Mouse (Mus musculus) adrenal gland, adult 18-20 months (tissue): ENCODE measurements around the gene Hist1h1d. TPM values are rescaled to one million over a fixed set of nuclear protein-coding genes. Genes with fewer than 3 reads are reported as not detected.
"Not testable (repeated sequence)": the region's sequence is repeated elsewhere in the genome, so short reads cannot be mapped to it uniquely, and the experiment has no call there.

ENCODE experiments used
- DNase-seq, 2 experiments: peaks; one replicate each; pipeline ENCODE4 v3.0.0; 2021 to 2022; ENCODE audit warnings: low spot score in 2 of 2
- total RNA-seq, 2 experiments: library from RNA; stranded (reverse); gene quantifications; 1 replicate in 1 of 2; 2 replicates in 1 of 2; pipeline ENCODE4 v1.2.3; 2021

The Hist1h1d gene
- total RNA-seq, 2 experiments from 2014 or later, result 1.5 to 1.6 TPM

DNA sequence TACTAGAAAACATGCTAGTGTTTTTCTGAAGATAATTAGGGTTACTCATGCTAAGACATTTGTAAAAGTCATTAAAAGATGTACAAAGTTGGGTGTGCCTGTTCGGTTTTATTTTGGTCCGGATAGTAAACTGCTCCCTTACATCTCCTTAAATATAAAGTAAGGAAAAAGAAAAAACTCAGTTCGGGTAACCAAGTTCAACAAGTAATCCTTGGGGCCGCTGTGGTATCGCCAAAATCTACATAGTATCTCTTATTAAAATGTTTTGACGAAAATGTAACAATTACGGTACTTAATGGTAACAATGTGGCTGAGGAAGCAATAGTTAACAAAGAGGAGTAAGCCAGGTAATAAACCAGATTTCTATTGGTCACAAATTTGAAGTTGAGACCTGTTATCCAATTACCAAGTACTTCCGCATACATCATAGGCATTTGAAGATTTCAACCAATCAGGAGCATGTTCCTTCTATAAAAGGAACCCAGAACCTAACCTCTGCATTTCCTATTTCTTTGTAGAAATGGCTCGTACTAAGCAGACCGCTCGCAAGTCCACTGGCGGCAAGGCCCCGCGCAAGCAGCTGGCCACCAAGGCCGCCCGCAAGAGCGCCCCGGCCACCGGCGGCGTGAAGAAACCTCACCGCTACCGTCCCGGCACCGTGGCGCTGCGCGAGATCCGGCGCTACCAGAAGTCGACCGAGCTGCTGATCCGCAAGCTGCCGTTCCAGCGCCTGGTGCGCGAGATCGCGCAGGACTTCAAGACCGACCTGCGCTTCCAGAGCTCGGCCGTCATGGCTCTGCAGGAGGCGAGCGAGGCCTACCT is 8.9 kb upstream of the Hist1h1d start, which contains the start of gene Hist1h3f:
Gene Hist1h3f, plus strand, starts transcription at position 88 of the 822 bp plus-strand sequence.
- peak; percentile 46 to 59 for DNase-seq

DNA sequence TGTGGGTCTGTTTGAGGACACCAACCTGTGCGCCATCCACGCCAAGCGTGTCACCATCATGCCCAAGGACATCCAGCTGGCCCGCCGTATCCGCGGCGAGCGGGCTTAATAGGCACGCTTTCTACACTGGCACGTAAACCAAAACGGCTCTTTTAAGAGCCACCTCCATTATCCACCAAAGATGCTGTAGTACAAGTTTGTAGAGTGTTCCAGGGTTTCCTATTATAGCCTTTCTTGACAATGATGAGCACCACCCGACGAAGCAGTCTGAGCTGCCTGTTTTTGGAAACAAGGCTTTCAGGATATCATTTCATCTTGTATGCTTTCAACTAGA is 8.3 kb upstream of the Hist1h1d start:
- DNase-seq, result not testable (repeated sequence)

DNA sequence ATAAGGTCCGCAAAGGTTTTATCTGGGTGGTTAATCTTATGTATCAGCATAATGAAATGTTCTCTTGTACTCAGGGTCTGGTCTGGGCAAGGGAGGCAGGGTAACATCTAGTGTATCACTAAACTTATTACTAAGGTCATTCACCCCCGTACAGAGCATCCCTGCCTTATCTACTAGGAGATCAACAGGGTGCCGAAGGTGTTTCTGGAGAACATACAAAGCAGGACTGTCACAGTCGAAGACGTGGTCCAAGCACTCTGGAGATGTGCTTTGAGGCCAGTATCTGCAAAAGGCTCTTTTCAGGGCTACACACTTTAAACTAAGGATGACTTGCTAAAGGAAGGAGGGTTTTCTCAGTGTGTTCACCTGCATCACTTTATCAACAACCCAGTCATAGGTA is 6.4 kb upstream of the Hist1h1d start:
- no peak for DNase-seq

DNA sequence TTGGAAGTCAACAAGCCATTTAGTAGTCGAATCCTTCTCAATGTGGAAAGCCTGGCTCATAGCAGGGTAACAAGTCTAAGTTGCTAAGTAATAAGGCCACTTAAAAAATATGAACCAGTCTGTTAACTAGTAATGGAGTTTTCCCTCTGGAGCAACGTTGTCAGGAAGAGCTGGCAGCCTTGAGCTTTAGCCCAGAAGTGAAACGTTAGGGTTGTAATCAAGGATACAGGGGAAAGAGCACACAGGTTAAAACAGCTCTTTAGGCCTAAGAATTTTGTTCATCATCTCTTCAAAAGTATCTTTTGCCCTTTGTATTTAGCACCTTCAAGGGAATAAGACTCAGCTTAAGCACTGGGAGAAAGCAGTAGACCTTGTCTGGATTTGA is 2.3 kb upstream of the Hist1h1d start:
- no peak for DNase-seq

DNA sequence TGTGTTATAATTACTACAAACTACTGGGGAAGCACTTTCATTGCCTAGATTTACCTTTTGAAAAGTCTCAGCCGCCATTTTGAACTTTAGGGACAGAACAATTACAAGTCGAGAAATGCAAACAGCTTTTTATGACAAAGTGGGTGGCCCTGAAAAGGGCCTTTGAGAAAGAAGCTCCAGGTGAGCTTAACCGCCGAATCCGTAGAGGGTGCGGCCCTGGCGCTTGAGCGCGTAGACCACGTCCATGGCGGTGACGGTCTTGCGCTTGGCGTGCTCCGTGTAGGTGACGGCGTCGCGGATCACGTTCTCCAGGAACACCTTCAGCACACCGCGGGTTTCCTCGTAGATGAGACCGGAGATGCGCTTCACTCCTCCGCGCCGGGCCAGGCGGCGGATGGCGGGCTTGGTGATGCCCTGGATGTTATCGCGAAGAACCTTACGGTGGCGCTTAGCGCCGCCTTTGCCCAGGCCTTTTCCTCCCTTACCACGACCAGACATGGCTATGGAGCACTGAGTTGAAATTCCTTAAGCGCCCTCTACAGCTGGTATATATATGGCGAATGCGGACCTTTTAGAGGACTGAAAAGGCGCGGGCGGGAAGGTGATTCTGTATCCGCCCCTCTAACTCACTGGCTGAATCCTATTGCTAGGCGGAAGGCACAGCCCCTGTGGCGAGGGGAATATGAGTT is 1.8 kb upstream of the Hist1h1d start, which contains the start of gene Hist1h4f:
Gene Hist1h4f, minus strand, starts transcription at position 503 of the 689 bp plus-strand sequence.
- DNase-seq, result peak; percentile 58 to 61

DNA sequence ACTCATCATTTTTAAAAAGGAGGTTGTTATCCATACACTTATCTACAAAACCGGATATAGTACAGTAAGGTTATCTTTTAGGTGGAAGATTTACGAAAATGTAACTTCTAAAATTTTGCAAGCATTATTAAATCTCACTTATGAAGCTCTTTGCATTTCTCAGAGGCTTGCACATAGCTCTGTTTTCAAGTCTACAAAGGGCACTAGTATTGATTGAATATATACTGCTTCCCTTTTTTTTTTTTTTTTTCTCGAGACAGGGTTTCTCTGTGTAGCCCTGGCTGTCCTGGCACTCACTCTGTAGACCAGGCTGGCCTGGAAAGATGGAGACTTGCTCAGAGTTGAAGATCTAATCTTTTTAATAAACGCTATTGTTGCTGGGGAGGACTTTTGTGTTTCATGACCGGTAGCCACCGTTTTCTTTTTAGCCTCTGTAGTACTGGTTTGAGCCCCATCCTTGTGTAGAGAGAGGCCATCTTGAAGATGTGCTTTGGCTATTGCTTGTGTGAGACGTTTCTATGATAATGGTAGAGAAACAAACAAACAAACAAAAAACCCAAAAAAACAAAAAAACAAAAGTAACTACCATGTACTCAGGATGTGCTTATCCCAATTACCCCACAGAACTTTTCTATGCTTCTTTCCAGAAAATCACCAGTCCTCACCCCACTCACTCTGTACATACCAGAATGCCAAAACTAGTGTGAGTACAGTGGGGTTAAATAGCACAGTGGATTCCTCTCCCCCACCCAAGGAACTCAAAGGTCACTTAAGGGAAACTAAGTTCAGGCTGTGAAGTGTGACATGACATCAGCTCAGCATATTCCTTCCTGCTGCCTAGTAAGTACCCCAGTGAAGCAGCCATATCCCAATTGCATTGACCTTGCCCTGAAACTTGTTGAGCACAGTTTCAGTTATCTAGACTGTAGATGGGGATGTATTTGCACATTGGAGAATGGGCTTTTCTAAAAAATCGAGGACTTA is 839 bp upstream of the Hist1h1d start:
- DNase-seq, result no peak

DNA sequence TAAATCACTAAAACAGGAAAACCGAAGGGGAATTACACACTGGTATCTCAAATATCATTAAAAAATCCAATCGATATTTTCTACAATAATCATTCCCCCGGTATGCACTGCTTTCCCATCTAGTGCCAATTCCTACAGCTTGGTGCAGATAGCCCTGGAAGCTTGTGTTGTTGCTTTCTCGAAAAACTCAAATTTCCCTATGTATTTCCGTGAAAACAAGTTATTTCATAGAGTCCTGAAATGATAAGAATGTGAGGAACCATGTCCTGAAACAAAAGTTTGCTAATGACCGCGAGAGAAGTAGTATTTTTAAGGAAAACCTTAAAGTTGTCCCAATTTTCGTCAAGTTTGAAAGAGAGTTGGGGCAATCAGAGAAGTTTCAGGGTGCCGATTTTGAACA is 1.3 kb downstream of the Hist1h1d start:
- DNase-seq, result no peak

DNA sequence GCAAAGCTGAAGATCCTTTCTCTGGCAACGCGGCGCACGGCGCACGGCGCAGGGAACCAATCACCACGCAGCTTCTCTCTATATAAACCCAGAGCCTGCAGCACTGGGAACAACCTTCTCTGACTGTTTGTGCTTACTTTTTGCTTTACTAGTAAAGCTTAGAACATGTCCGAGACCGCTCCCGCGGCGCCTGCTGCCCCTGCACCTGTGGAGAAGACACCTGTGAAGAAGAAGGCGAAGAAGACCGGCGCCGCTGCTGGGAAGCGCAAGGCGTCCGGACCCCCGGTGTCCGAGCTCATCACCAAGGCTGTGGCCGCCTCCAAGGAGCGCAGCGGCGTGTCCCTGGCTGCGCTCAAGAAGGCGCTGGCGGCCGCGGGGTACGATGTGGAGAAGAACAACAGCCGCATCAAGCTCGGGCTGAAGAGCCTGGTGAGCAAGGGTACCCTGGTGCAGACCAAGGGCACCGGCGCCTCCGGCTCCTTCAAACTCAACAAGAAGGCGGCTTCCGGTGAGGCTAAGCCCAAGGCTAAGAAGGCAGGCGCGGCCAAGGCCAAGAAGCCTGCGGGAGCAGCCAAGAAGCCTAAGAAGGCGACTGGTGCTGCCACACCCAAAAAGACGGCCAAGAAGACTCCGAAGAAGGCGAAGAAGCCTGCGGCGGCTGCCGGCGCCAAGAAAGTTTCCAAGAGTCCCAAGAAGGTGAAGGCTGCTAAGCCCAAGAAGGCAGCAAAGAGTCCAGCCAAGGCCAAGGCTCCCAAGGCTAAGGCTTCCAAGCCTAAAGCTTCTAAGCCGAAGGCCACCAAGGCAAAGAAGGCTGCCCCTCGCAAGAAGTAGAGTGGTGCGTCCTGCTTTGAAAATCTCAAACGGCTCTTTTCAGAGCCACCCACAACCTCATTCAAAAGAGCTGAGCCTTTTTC is 2.1 kb downstream of the Hist1h1d start:
- peak in 1 of 2 experiments; percentile 42 for DNase-seq

DNA sequence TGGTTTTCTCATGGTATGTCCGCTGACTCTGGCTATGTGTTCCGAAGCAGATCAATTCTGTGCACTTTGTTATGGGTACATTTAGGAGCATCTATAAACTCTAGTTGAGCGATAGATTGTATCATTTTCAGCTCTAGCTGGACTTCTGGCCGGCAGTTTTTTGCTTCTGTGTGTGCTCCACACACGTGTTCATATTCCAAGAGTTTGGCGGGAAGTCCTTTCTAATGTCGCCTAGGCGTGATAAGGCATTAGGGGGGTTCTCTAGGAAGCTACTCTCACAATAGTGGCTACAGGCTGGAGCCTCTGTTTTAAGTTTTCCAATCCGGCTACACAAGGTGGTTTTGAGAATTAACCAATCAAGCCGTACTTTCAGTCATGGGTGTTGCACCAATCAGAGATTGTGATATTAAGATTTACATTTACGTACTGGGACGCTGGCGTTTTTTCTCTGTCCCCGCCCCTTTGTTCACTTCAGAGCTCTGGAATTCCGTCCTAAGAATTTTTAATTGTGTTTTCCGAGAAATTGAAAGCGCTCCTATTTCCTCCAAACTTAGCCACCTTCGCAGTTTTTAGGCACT is 2.9 kb downstream of the Hist1h1d start:
- peak; percentile 33 to 52 for DNase-seq

DNA sequence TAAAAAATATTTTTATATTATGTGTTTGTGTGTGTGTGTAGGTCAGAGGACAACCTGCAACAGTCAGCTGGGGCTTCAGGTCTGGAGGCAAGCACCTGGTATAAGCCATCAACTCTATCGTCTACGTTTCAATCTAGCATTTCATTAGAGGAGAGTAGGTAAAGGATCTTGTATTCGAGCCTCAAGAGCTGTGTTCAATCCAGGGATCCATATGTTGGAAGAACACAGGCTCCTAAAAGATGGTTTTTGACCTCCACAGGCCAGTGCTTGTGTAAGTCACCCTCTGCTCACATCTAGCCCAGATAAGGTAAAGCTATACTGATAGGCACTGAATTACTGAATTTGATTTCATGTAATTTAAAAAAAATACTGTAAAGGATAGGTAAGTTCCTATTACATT is 3.8 kb downstream of the Hist1h1d start:
- no peak for DNase-seq

DNA sequence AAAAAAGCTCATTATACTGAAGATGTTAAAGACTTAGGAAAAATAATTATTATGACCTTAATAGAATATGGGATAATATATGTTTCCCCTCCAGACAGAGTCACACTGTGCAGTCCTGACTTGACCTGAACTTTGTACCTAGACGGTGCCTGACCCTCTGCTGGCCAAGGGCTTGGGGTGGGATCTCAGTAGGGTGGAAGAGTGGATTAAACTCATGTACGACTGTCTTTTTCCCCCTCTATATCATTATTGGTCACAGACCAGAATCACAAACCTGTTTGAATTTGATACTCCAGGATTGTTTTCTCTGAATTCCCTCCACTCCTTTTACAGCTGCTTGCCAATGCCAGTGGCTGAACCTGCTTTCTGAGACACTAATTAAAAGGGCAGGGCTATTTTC is 7.6 kb downstream of the Hist1h1d start:
- not testable (repeated sequence) for DNase-seq

DNA sequence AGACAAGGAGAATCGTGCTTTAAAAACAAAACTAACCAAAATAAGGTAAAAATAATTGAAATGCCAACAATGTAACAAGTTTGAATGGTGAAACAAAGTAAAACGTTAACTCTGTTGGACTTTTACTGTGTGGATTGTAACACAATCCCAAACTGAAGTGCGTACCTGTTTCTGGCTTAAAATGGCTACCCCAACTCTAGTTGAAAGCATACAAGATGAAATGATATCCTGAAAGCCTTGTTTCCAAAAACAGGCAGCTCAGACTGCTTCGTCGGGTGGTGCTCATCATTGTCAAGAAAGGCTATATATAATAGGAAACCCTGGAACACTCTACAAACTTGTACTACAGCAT is 8.4 kb downstream of the Hist1h1d start:
- DNase-seq, result not testable (repeated sequence)

DNA sequence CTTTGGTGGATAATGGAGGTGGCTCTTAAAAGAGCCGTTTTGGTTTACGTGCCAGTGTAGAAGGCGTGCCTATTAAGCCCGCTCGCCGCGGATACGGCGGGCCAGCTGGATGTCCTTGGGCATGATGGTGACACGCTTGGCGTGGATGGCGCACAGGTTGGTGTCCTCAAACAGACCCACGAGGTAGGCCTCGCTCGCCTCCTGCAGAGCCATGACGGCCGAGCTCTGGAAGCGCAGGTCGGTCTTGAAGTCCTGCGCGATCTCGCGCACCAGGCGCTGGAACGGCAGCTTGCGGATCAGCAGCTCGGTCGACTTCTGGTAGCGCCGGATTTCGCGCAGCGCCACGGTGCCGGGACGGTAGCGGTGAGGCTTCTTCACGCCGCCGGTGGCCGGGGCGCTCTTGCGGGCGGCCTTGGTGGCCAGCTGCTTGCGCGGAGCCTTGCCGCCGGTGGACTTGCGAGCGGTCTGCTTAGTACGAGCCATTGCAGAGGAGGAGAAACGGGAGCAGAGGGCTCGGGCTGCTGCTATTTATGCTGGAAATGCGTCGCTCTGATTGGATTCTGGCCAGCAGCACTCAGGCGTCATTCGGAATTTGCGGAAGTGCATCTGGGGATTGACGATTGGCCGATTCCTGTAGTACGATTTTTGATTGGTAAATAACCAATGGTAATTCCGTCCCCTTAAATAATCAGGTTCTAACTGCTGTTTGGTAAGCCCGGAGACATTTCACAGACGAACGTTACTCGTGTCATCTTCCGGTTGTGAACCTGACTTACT is 9.0 kb downstream of the Hist1h1d start, which contains the start of gene Hist1h3e:
Gene Hist1h3e, minus strand, starts transcription at position 487 of the 777 bp plus-strand sequence.
- DNase-seq, result peak; percentile 81 to 86

DNA sequence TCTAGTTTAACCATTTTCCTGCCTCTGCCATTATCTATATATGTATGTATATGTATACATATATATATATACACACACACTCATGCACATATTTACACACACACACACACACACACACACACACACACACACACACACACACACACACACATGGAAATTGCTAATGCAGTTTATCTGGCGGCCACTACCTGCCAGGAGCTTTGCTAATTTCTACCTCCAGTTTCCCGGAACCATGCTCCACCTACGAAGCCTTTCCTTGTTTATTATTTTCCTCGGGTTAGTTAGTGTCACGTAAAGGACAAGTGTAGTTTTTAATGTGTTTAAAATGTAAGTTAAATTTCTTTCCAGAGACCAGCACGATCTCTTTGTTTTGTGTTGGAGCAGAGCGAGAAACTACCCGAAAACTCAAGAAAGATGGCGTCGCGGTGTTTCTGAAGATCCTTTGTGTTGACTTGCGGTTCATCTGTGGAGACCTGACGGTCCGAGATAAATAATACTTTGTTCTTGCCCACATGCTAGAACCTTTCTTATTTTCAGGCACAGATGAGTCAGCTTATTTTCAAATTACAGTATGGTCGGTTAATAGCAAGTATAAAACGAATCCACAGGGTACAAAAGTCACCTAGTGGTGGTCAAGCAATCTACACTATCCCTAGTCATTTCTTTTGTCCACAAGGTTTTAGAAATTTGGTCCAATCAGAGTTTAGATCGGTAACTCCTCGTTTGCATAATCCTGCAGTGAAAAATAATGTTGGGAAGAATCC is 9.8 kb downstream of the Hist1h1d start:
- no peak for DNase-seq

DNA sequence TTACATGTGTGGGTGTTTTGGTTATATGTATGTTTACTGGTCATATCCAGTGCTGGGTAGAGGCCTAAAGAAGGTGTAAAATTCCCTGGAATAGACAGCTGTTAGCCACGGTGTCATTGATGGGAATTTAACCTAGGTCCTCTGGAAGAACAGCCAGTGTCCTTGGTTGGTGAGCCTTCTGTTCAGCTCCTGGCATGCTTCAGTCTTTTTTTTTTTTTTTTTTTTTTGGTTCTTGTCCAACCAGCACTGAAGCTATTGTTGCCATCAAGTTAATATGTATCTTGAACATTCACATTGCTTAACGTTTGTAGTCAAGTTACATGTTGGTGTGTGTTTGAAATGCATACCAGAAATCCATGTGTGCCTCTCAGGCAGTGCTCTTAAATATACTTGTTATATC is 11.4 kb downstream of the Hist1h1d start:
- DNase-seq, result no peak

DNA sequence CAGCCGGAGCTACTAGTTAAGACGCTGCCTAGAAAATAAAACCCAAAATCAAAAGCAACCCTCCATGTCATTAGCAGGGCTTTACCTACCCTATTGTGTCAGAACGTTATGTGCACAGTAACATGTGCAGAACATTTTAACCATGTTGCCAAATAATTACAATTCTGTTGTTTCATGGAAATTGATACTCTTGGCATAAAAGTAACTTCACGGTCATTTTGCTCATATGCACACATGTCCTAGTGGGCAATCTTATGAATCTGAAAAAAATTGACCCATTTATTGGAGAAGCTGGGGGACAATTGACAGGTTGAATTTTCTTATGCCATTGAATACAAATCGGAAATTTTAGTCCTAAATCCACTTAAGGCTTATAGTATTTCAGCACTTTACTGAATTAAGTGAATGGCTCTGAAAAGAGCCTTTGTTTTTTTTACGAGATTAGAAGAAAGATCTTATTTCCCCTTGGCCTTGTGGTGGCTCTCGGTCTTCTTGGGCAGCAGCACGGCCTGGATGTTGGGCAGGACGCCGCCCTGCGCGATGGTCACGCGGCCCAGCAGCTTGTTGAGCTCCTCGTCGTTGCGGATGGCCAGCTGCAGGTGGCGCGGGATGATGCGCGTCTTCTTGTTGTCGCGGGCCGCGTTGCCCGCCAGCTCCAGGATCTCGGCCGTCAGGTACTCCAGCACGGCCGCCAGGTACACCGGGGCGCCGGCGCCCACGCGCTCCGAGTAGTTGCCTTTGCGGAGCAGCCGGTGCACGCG is 17.4 kb downstream of the Hist1h1d start:
- not testable (repeated sequence) for DNase-seq

DNA sequence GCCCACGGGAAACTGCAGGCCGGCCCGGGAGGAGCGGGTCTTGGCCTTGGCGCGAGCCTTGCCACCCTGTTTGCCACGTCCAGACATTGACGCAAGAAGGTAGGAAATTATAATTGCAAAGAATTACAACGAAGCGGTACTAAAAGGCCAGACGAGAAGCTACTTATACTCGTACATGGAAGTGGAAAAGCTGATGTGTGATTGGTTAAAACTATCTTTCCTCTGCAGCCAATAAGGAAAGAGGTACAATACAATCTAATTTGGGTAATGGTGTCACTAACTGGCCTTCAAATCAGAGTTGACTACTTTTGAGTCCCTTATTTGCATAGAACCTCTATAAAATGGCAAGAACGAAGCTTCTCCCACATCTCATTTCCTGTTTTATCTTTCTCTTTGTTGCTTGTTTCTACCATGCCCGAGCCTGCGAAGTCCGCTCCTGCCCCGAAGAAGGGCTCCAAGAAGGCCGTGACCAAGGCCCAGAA is 18.0 kb downstream of the Hist1h1d start, which contains the start of the genes Hist1h2ae and Hist1h2bg:
Gene Hist1h2ae, minus strand, starts transcription at position 199 of the 482 bp plus-strand sequence.
Gene Hist1h2bg, plus strand, starts transcription at position 375 of the 482 bp plus-strand sequence.
- DNase-seq, result peak; percentile 56 to 65
